Mouse (Mus musculus): ENCODE measurements around the gene Slc9a3r1. TPM values are rescaled to one million over a fixed set of nuclear protein-coding genes. Genes with fewer than 3 reads are reported as not detected.

Gene Slc9a3r1
- 8.0 TPM for polyA plus RNA-seq (2014; fragmentation: Illumina TruSeq; extraction: RNeasy Lipid Tissue Mini Kit (QIAGEN cat#74804))

GRCm38 (mm10) chr11:115162832-115163480 is at the start of gene Slc9a3r1:
TSS of gene Slc9a3r1 (plus strand) at chr11:115163341.

GRCm38 (mm10) chr11:115133800-115134199 is 29.3 kb upstream of the Slc9a3r1 start, which contains the start of gene Cd300lf:
TSS of gene Cd300lf (minus strand) at chr11:115133992.

GRCm38 (mm10) chr11:115187224-115187639 is 24.1 kb downstream of the Slc9a3r1 start, which contains the start of gene Tmem104:
TSS of gene Tmem104 (plus strand) at chr11:115187487.

DNA sequence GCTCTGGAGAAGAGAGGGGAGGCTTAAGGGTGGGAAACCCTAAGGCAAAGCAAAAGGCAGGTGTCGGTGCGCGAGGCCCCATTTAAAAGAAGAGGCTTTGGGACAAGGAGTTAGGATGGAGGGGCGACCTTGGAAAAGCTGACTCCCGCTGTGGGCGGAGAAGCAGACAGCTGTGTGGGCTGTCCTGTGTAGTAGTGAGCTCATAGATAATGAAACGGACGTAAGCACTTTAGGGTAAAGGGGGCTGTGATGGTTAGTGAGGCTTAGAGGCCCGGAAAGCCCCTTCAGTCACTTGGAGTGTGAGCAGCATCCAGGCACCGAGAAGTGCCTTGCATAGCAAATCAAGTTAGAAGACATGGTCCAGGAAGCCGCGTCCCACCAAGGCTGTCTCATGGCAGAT is 24.6 kb downstream of the Slc9a3r1 start, which contains the start of gene Nat9:
Gene Nat9 (minus strand): TSS at position 167 of the 400 bp plus-strand sequence.

Other genes with a start within 250 kb of the Slc9a3r1 start
- gene Cd300lb, start 229.0 kb upstream of the Slc9a3r1 start, polyA plus RNA-seq (2014; fragmentation: Illumina TruSeq; extraction: RNeasy Lipid Tissue Mini Kit (QIAGEN cat#74804)) = 2.9 TPM
- gene Cd300c, start 194.2 kb upstream of the Slc9a3r1 start, polyA plus RNA-seq (2014; fragmentation: Illumina TruSeq; extraction: RNeasy Lipid Tissue Mini Kit (QIAGEN cat#74804)) = not detected
- gene Cd300ld, start 173.4 kb upstream of the Slc9a3r1 start, polyA plus RNA-seq (2014; fragmentation: Illumina TruSeq; extraction: RNeasy Lipid Tissue Mini Kit (QIAGEN cat#74804)) = 4.2 TPM
- 3.0 TPM for gene Cd300c2, start 161.5 kb upstream of the Slc9a3r1 start, polyA plus RNA-seq (2014; fragmentation: Illumina TruSeq; extraction: RNeasy Lipid Tissue Mini Kit (QIAGEN cat#74804))
- gene Cd300ld2, start 147.1 kb upstream of the Slc9a3r1 start, polyA plus RNA-seq (2014; fragmentation: Illumina TruSeq; extraction: RNeasy Lipid Tissue Mini Kit (QIAGEN cat#74804)) = not detected
- not detected for gene Cd300ld4, start 136.3 kb upstream of the Slc9a3r1 start, polyA plus RNA-seq (2014; fragmentation: Illumina TruSeq; extraction: RNeasy Lipid Tissue Mini Kit (QIAGEN cat#74804))
- gene Cd300ld5, start 125.6 kb upstream of the Slc9a3r1 start, polyA plus RNA-seq (2014; fragmentation: Illumina TruSeq; extraction: RNeasy Lipid Tissue Mini Kit (QIAGEN cat#74804)) = 4.1 TPM
- 4.1 TPM for gene Cd300ld3, start 114.9 kb upstream of the Slc9a3r1 start, polyA plus RNA-seq (2014; fragmentation: Illumina TruSeq; extraction: RNeasy Lipid Tissue Mini Kit (QIAGEN cat#74804))
- gene Cd300e, start 101.2 kb upstream of the Slc9a3r1 start, polyA plus RNA-seq (2014; fragmentation: Illumina TruSeq; extraction: RNeasy Lipid Tissue Mini Kit (QIAGEN cat#74804)) = 0.63 TPM
- gene Rab37, start 71.9 kb upstream of the Slc9a3r1 start, polyA plus RNA-seq (2014; fragmentation: Illumina TruSeq; extraction: RNeasy Lipid Tissue Mini Kit (QIAGEN cat#74804)) = 0.60 TPM
- gene Cd300lf, start 29.3 kb upstream of the Slc9a3r1 start, polyA plus RNA-seq (2014; fragmentation: Illumina TruSeq; extraction: RNeasy Lipid Tissue Mini Kit (QIAGEN cat#74804)) = 0.48 TPM
- gene Tmem104, start 24.1 kb downstream of the Slc9a3r1 start, polyA plus RNA-seq (2014; fragmentation: Illumina TruSeq; extraction: RNeasy Lipid Tissue Mini Kit (QIAGEN cat#74804)) = 0.71 TPM
- gene Nat9, start 24.5 kb downstream of the Slc9a3r1 start, polyA plus RNA-seq (2014; fragmentation: Illumina TruSeq; extraction: RNeasy Lipid Tissue Mini Kit (QIAGEN cat#74804)) = 0.74 TPM
- not detected for gene Grin2c, start 103.9 kb downstream of the Slc9a3r1 start, polyA plus RNA-seq (2014; fragmentation: Illumina TruSeq; extraction: RNeasy Lipid Tissue Mini Kit (QIAGEN cat#74804))
- gene Fdxr, start 113.7 kb downstream of the Slc9a3r1 start, polyA plus RNA-seq (2014; fragmentation: Illumina TruSeq; extraction: RNeasy Lipid Tissue Mini Kit (QIAGEN cat#74804)) = 11.9 TPM
- gene Fads6, start 134.3 kb downstream of the Slc9a3r1 start, polyA plus RNA-seq (2014; fragmentation: Illumina TruSeq; extraction: RNeasy Lipid Tissue Mini Kit (QIAGEN cat#74804)) = 13.5 TPM
- gene Otop2, start 143.8 kb downstream of the Slc9a3r1 start, polyA plus RNA-seq (2014; fragmentation: Illumina TruSeq; extraction: RNeasy Lipid Tissue Mini Kit (QIAGEN cat#74804)) = not detected
- 0.60 TPM for gene Ush1g, start 158.7 kb downstream of the Slc9a3r1 start, polyA plus RNA-seq (2014; fragmentation: Illumina TruSeq; extraction: RNeasy Lipid Tissue Mini Kit (QIAGEN cat#74804))
- not detected for gene Otop3, start 171.4 kb downstream of the Slc9a3r1 start, polyA plus RNA-seq (2014; fragmentation: Illumina TruSeq; extraction: RNeasy Lipid Tissue Mini Kit (QIAGEN cat#74804))
- gene Hid1, start 204.4 kb downstream of the Slc9a3r1 start, polyA plus RNA-seq (2014; fragmentation: Illumina TruSeq; extraction: RNeasy Lipid Tissue Mini Kit (QIAGEN cat#74804)) = 1.3 TPM
- 0.46 TPM for gene Cdr2l, start 218.6 kb downstream of the Slc9a3r1 start, polyA plus RNA-seq (2014; fragmentation: Illumina TruSeq; extraction: RNeasy Lipid Tissue Mini Kit (QIAGEN cat#74804))
- 5.3 TPM for gene Mrpl58, start 240.4 kb downstream of the Slc9a3r1 start, polyA plus RNA-seq (2014; fragmentation: Illumina TruSeq; extraction: RNeasy Lipid Tissue Mini Kit (QIAGEN cat#74804))